Comparison of ENCODE assay signal across 9 mouse cellular contexts in the genomic region with DNA sequence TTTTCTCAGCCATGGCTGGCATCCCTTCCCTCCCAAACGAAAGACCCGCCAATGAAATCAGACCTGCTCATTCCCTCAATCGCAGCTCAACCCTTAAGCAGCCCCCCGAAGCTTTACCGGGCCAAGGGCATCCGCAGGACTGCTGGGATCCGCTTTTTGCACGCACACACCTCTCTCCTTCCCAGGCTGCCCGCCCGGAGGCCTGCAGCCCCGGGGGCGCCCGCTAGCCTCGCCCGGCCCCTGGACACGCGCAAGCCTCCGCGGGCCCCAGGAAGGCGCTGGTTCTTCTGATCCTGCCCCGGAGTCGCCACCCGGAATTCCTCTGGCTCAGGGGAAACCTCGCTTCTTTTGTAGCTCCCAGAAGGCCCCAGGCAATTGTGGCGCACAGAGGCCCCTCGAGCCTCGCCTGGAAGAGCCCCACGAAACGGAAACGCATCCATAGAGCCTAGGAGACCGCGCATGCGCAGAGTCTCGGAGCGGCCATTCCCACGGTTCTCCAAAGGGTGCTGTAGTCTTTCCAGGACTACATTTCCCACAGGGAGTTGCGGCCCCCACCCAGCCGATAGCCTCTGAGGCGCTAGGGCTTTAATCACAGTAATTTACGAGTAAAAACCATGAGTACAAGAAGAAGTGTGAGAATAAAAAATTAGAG. TPM values are rescaled to one million over a fixed set of nuclear protein-coding genes. Genes with fewer than 3 reads are reported as not detected.
DNase-seq lines count a peak whose midpoint lies in the region; ATAC-seq lines count a peak whose summit lies in the region.
"Had no signal": no experiment of that assay in that cellular context is flagged by ENCODE, and none has a peak within 500 bp of the region (broad histone marks: within the 10 kb centered on the region; RNA-seq: fewer than 3 reads in every experiment).

A gene (minus strand): TSS at position 416 of the 652 bp plus-strand sequence.

- peaks cover 39% of the 10 kb centered on the region for H3K36me3 ChIP-seq in hindbrain, embryonic 14.5 days (replicated peaks; ENCODE audit: control insufficient read depth, insufficient read depth)
- peaks cover 33% of the 10 kb centered on the region for H3K36me3 ChIP-seq in lung, embryonic 15.5 days

- peak within 1 kb of the TSS; percentile 88 for H3K9ac ChIP-seq in hindbrain, embryonic 14.5 days
- H3K9ac ChIP-seq in lung, embryonic 15.5 days = peak within 1 kb of the TSS; percentile 81

- no peaks in the 10 kb centered on the region for H3K27me3 ChIP-seq in hindbrain, embryonic 14.5 days (ENCODE audit: control insufficient read depth, insufficient read depth, low read length)
- H3K27me3 ChIP-seq in lung, embryonic 15.5 days = no peaks in the 10 kb centered on the region

- H3K4me2 ChIP-seq in hindbrain, embryonic 14.5 days (replicated peaks) = peak within 1 kb of the TSS; percentile 86
- peak within 1 kb of the TSS; percentile 61 for H3K4me2 ChIP-seq in lung, embryonic 15.5 days

- under 1% methylated on average over 40 of the region's 40 CpGs for WGBS in hindbrain, embryonic 14.5 days
- under 1% methylated on average over 40 of the region's 40 CpGs for WGBS in lung, embryonic 15.5 days

- peak within 1 kb of the TSS; percentile 80 for H3K4me3 ChIP-seq in hindbrain, embryonic 14.5 days (replicated peaks; ENCODE audit: low read length)
- peak within 1 kb of the TSS; percentile 67 for H3K4me3 ChIP-seq in lung, embryonic 15.5 days

- peak within 1 kb of the TSS; percentile 87 for H3K27ac ChIP-seq in hindbrain, embryonic 14.5 days
- H3K27ac ChIP-seq in lung, embryonic 15.5 days = peak within 1 kb of the TSS; percentile 75

- H3K9me3 ChIP-seq in hindbrain, embryonic 14.5 days (ENCODE audit: control insufficient read depth, low read length) = no peaks in the 10 kb centered on the region
- H3K9me3 ChIP-seq in lung, embryonic 15.5 days = no peaks in the 10 kb centered on the region

- H3K4me1 ChIP-seq in hindbrain, embryonic 14.5 days (replicated peaks; ENCODE audit: control insufficient read depth, insufficient read depth, low read length) = peaks cover 9% of the 10 kb centered on the region
- H3K4me1 ChIP-seq in lung, embryonic 15.5 days = peaks cover 6% of the 10 kb centered on the region

- peak; percentile 95 for DNase-seq in ZHBTc4 (ENCODE audit: low read depth, low spot score)
- peak; percentile 97 to 99 for DNase-seq in cerebellum, postnatal 25 days
- peak; percentile 96 to 97 for DNase-seq in frontal cortex, postnatal 36 days (ENCODE audit: low spot score in 2 of 2)
- peak; percentile 99 for DNase-seq in hindbrain, embryonic 14.5 days (ENCODE audit: low spot score)
- DNase-seq in layer of hippocampus, postnatal 14 days (ENCODE audit: low spot score in 2 of 2) = peak; percentile 97 to 98
- peak; percentile 97 for DNase-seq in retina, postnatal 1 day

- ATAC-seq in hindbrain, embryonic 14.5 days (ENCODE audit: low FRiP score) = peak; percentile 92
- ATAC-seq in lung, embryonic 15.5 days (ENCODE audit: borderline replicate concordance, extremely low read depth, low FRiP score, low TSS enrichment) = peak; percentile 92
- ATAC-seq in megakaryocyte-erythroid progenitor cell, adult 5-6 weeks (replicated peaks; ENCODE audit: low FRiP score, low TSS enrichment, poor library complexity, severe bottlenecking) = no peak

RNA-seq across cellular contexts. Expression of the gene that starts here (rescaled TPM):
- 12.4 and 12.5 TPM in 2 replicates for polyA plus RNA-seq in hindbrain, embryonic 14.5 days (2014; fragmentation: Nextera tagmentation; extraction: Ambion mirVana)
- total RNA-seq in layer of hippocampus, postnatal 14 days (2021) = 10 to 100 TPM; 12.6 to 13.4 TPM
- polyA plus RNA-seq in lung, embryonic 15.5 days (2015; fragmentation: Nextera tagmentation; extraction: Ambion mirVana) = 7.0 and 7.1 TPM in 2 replicates
- not detected in 2 replicates for total RNA-seq in megakaryocyte-erythroid progenitor cell, adult 5-6 weeks (2014; fragmentation: Nextera tagmentation)
- total RNA-seq in megakaryocyte-erythroid progenitor cell, adult 5-6 weeks (2017) = not detected in 2 replicates
- total RNA-seq: common myeloid progenitor, adult 5-6 weeks had no signal

Comparison
In these comparisons a context has a peak if more than half of its experiments do, and no peak if none do; other contexts are left out.
1. RNA of the gene that starts here (total RNA-seq): 12.6 to 13.4 TPM in layer of hippocampus, postnatal 14 days; not detected in megakaryocyte-erythroid progenitor cell, adult 5-6 weeks; every median in the first group is over 10 times any median in the second.
2. Peak in every context shown above with its lines, with median percentiles within 50 percentile points of each other: DNase-seq.